Mouse (Mus musculus) brain, embryonic 14.5 days (tissue): ENCODE data around the gene Pyroxd2.

ENCODE experiments used
- CTCF ChIP-seq: fragments of 200-500 bp; IDR thresholded peaks from 2 replicates; pipeline ENCODE4 v1.5.1; 2012; ENCODE audit warnings: inconsistent platforms, mild to moderate bottlenecking, moderate library complexity, borderline replicate concordance; ENCODE audit not compliant: insufficient read depth, insufficient read length; ENCODE audit errors: extremely low read depth
- POLR2A ChIP-seq: fragments of 200-500 bp; IDR thresholded peaks from 2 replicates; pipeline ENCODE4 v1.6.1; 2012; ENCODE audit warnings: mild to moderate bottlenecking, inconsistent platforms, borderline replicate concordance; ENCODE audit not compliant: poor library complexity, insufficient read depth, insufficient read length, severe bottlenecking; ENCODE audit errors: extremely low read depth

DNA sequence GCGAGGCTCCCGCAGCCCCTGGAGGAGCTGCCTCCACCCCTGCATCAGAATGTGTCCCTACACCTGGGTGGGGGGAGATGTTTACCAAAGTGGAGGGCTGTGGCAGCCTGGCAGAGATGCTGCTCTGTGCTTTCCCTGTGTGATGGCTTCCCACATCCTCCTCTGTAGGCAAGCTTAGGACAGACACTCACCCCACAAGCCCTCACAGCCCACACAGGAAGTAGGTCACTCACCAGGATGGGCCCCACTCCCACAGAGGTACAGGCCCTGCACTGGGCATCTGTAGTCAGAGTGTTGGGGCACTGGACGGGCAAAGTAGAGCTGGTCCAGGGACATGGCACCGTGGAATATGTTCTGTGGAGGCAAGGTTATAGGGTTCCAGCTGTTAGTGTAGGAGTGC lies 25.2 kb downstream of the Pyroxd2 start:
- TF ChIP-seq CTCF (no peak), POLR2A (no peak)
